Mouse (Mus musculus) liver, postnatal 0 days (tissue): ENCODE data around the gene Nod2.

Source experiments
- CTCF ChIP-seq: sonication (generic); IDR thresholded peaks from 2 replicates; pipeline ENCODE4 v1.5.1; 2016; ENCODE audit warnings: antibody characterized with exemption, low read depth
- EP300 ChIP-seq: IDR thresholded peaks from 2 replicates; pipeline ENCODE4 v1.6.1; 2016; ENCODE audit warnings: antibody characterized with exemption, low read depth, mild to moderate bottlenecking

- TF ChIP-seq EP300 (no peak), CTCF (no peak)
These were observed 4.2 kb upstream of the Nod2 start for GRCm38 (mm10) chr8:88642734-88643564.
